Mouse (Mus musculus): Measurements from ENCODE around the gene Ctr9.
A peak's percentile ranks its signal among the peaks of the same experiment; 100 is the strongest.

Ctr9 gene

GRCm38 (mm10) chr7:111048920-111049319 lies 20.2 kb downstream of the Ctr9 start:
- no peak for DNase-seq

- peak; percentile 58 for DNase-seq
These were observed 21.1 kb downstream of the Ctr9 start for GRCm38 (mm10) chr7:111049652-111050421.

GRCm38 (mm10) chr7:111055221-111055620 lies 26.5 kb downstream of the Ctr9 start:
- no peak for DNase-seq

- DNase-seq = no peak
These were observed 27.4 kb downstream of the Ctr9 start for GRCm38 (mm10) chr7:111055984-111056657.

GRCm38 (mm10) chr7:111059527-111059926 lies 30.8 kb downstream of the Ctr9 start:
- DNase-seq = no peak

GRCm38 (mm10) chr7:111062971-111063370 lies 34.2 kb downstream of the Ctr9 start:
- DNase-seq = no peak

GRCm38 (mm10) chr7:111068181-111068580 lies 39.4 kb downstream of the Ctr9 start:
- DNase-seq = no peak

GRCm38 (mm10) chr7:111069439-111070166 lies 40.9 kb downstream of the Ctr9 start:
- no peak for DNase-seq

- no peak for DNase-seq
These were observed 41.4 kb downstream of the Ctr9 start for GRCm38 (mm10) chr7:111070167-111070496.

- DNase-seq = no peak
These were observed 43.7 kb downstream of the Ctr9 start for GRCm38 (mm10) chr7:111072410-111072809.

GRCm38 (mm10) chr7:111075288-111075687 lies 46.5 kb downstream of the Ctr9 start:
- DNase-seq = no peak

- DNase-seq = no peak
These were observed 49.5 kb downstream of the Ctr9 start for GRCm38 (mm10) chr7:111078271-111078670.

GRCm38 (mm10) chr7:111080026-111080425 lies 51.3 kb downstream of the Ctr9 start:
- DNase-seq = no peak

GRCm38 (mm10) chr7:111080876-111081275 lies 52.1 kb downstream of the Ctr9 start:
- DNase-seq = no peak

GRCm38 (mm10) chr7:111082043-111082821 lies 53.5 kb downstream of the Ctr9 start:
- peak; percentile 88 for DNase-seq

- DNase-seq = peak; percentile 99
These were observed 54.3 kb downstream of the Ctr9 start, which contains the start of gene Eif4g2 for GRCm38 (mm10) chr7:111082822-111083732. TSS of gene Eif4g2 (minus strand) at chr7:111083030.

- DNase-seq = no peak
These were observed 55.0 kb downstream of the Ctr9 start for GRCm38 (mm10) chr7:111083733-111084120.

GRCm38 (mm10) chr7:111084443-111084842 lies 55.7 kb downstream of the Ctr9 start:
- DNase-seq = no peak

- no peak for DNase-seq
These were observed 56.4 kb downstream of the Ctr9 start for GRCm38 (mm10) chr7:111085153-111085552.

- no peak for DNase-seq
These were observed 66.4 kb downstream of the Ctr9 start for GRCm38 (mm10) chr7:111095169-111095568.

GRCm38 (mm10) chr7:111098196-111098595 lies 69.4 kb downstream of the Ctr9 start:
- no peak for DNase-seq
